Mouse (Mus musculus): ENCODE results near the gene Ranbp10. TPM values are rescaled to one million over a fixed set of nuclear protein-coding genes. Genes with fewer than 3 reads are reported as not detected.

Ranbp10 gene
- total and polyA plus RNA-seq, 3 experiments, result 18.0 to 20.0 (median 18.5) TPM

GRCm38 (mm10) chr8:105826379-105826778, 771 bp downstream of the Ranbp10 start:
- H3K36me3 ChIP-seq (ENCODE audit: control insufficient read depth, insufficient read depth, low read length), result peaks cover 8% of the 10 kb centered on the region; the same call in 1 of the 2 replicates
- H3K79me2 ChIP-seq (replicated peaks; ENCODE audit: control insufficient read depth, insufficient read depth, low read length), result peaks cover 3% of the 10 kb centered on the region
- peak overlapping the region; percentile 83 for H3K27ac ChIP-seq
- intact Hi-C loops (cut with DNase I), result loop anchor here (2.0 to 5.0 kb wide), 3 partner anchors 26 to 112 kb away; partner anchors contain the start of genes Cenpt and Gfod2
- no peak for TF ChIP-seq CTCF (IDR thresholded peaks at IDR 0.05)
- TF ChIP-seq EP300 (IDR thresholded peaks at IDR 0.05; ENCODE audit: insufficient read depth, low read depth, low read length), result no peak
- TF ChIP-seq POLR2A (IDR thresholded peaks at IDR 0.05; ENCODE audit: insufficient read depth, low read depth, low read length), result no peak
- no peak for DNase-seq
- WGBS, result under 1% methylated on average over 4 of the region's 4 CpGs
- peak overlapping the region; percentile 80 for H3K9ac ChIP-seq (ENCODE audit: low read depth, low read length)
- no peaks in the 10 kb centered on the region for H3K27me3 ChIP-seq (ENCODE audit: control insufficient read depth, insufficient read depth, low read length)
- peak overlapping the region; percentile 88 for H3K4me3 ChIP-seq
- peaks cover 4% of the 10 kb centered on the region for H3K4me1 ChIP-seq (ENCODE audit: control insufficient read depth, insufficient read depth, low read length)

GRCm38 (mm10) chr8:105825506-105825905, 1.6 kb downstream of the Ranbp10 start:
- Histone ChIP-seq H3K4me1 (ENCODE audit: control insufficient read depth, insufficient read depth, low read length) (peaks cover 8% of the 10 kb centered on the region), H3K27ac (no peak overlapping the region), H3K27me3 (ENCODE audit: control insufficient read depth, insufficient read depth, low read length) (no peaks in the 10 kb centered on the region), H3K4me3 (no peak overlapping the region), H3K9ac (ENCODE audit: low read depth, low read length) (no peak overlapping the region), H3K79me2 (replicated peaks; ENCODE audit: control insufficient read depth, insufficient read depth, low read length) (peaks cover 4% of the 10 kb centered on the region), H3K36me3 (ENCODE audit: control insufficient read depth, insufficient read depth, low read length) (peaks cover 8% of the 10 kb centered on the region; the same call in 1 of the 2 replicates)
- intact Hi-C loops (cut with DNase I), result loop anchor here (5.0 kb wide), 1 partner anchor 68 kb away; the partner anchor contains the start of gene Gfod2
- 47% methylated on average over 4 of the region's 4 CpGs for WGBS
- no peak for DNase-seq
- TF ChIP-seq CTCF (IDR thresholded peaks at IDR 0.05), result no peak
- TF ChIP-seq EP300 (IDR thresholded peaks at IDR 0.05; ENCODE audit: insufficient read depth, low read depth, low read length), result no peak
- no peak for TF ChIP-seq POLR2A (IDR thresholded peaks at IDR 0.05; ENCODE audit: insufficient read depth, low read depth, low read length)

- Histone ChIP-seq H3K4me3 (no peak overlapping the region), H3K36me3 (ENCODE audit: control insufficient read depth, insufficient read depth, low read length) (peaks cover 8% of the 10 kb centered on the region; the same call in 1 of the 2 replicates), H3K27me3 (ENCODE audit: control insufficient read depth, insufficient read depth, low read length) (no peaks in the 10 kb centered on the region), H3K4me1 (ENCODE audit: control insufficient read depth, insufficient read depth, low read length) (peaks cover 9% of the 10 kb centered on the region), H3K79me2 (replicated peaks; ENCODE audit: control insufficient read depth, insufficient read depth, low read length) (peaks cover 6% of the 10 kb centered on the region), H3K27ac (peak overlapping the region; percentile 69), H3K9ac (ENCODE audit: low read depth, low read length) (no peak overlapping the region)
- 0 out of 2 replicates have a peak, but pooled peaks have one; percentile 46 for TF ChIP-seq EP300 (IDR thresholded peaks at IDR 0.05; ENCODE audit: insufficient read depth, low read depth, low read length)
- no peak for TF ChIP-seq CTCF (IDR thresholded peaks at IDR 0.05)
- no peak for TF ChIP-seq POLR2A (IDR thresholded peaks at IDR 0.05; ENCODE audit: insufficient read depth, low read depth, low read length)
- intact Hi-C loops (cut with DNase I), result no loop called here
- peak in 1 of 2 experiments; percentile 65 for DNase-seq
- WGBS, result 69% methylated on average over 1 of the region's 1 CpGs
Measured at GRCm38 (mm10) chr8:105820925-105821324, 6.2 kb downstream of the Ranbp10 start.

- WGBS, result 82% methylated on average over 3 of the region's 3 CpGs
- H3K36me3 ChIP-seq (ENCODE audit: control insufficient read depth, insufficient read depth, low read length), result no peaks in the 10 kb centered on the region
- no peak overlapping the region for H3K4me3 ChIP-seq
- H3K9ac ChIP-seq (ENCODE audit: low read depth, low read length), result no peak overlapping the region
- no peak for DNase-seq
- TF ChIP-seq CTCF (IDR thresholded peaks at IDR 0.05) (no peak), POLR2A (IDR thresholded peaks at IDR 0.05; ENCODE audit: insufficient read depth, low read depth, low read length) (no peak), EP300 (IDR thresholded peaks at IDR 0.05; ENCODE audit: insufficient read depth, low read depth, low read length) (no peak)
- H3K4me1 ChIP-seq (ENCODE audit: control insufficient read depth, insufficient read depth, low read length), result peaks cover 7% of the 10 kb centered on the region
- intact Hi-C loops (cut with DNase I), result no loop called here
- H3K27me3 ChIP-seq (ENCODE audit: control insufficient read depth, insufficient read depth, low read length), result no peaks in the 10 kb centered on the region
- H3K27ac ChIP-seq, result no peak overlapping the region; the same call in 1 of the 2 replicates
- H3K79me2 ChIP-seq (replicated peaks; ENCODE audit: control insufficient read depth, insufficient read depth, low read length), result peaks cover 6% of the 10 kb centered on the region; the same call in 1 of the 2 replicates
Measured at GRCm38 (mm10) chr8:105819659-105820058, 7.5 kb downstream of the Ranbp10 start.

GRCm38 (mm10) chr8:105813241-105813640, 13.9 kb downstream of the Ranbp10 start:
- TF ChIP-seq POLR2A (IDR thresholded peaks at IDR 0.05; ENCODE audit: insufficient read depth, low read depth, low read length) (no peak), CTCF (IDR thresholded peaks at IDR 0.05) (no peak), EP300 (IDR thresholded peaks at IDR 0.05; ENCODE audit: insufficient read depth, low read depth, low read length) (no peak)
- Histone ChIP-seq H3K4me3 (no peak overlapping the region), H3K27ac (no peak overlapping the region), H3K27me3 (ENCODE audit: control insufficient read depth, insufficient read depth, low read length) (no peaks in the 10 kb centered on the region), H3K9ac (ENCODE audit: low read depth, low read length) (no peak overlapping the region), H3K36me3 (ENCODE audit: control insufficient read depth, insufficient read depth, low read length) (peaks cover 14% of the 10 kb centered on the region), H3K79me2 (replicated peaks; ENCODE audit: control insufficient read depth, insufficient read depth, low read length) (peaks cover 3% of the 10 kb centered on the region; the same call in 1 of the 2 replicates), H3K4me1 (ENCODE audit: control insufficient read depth, insufficient read depth, low read length) (peaks cover 19% of the 10 kb centered on the region)
- intact Hi-C loops (cut with DNase I), result no loop called here
- 97% methylated on average over 6 of the region's 6 CpGs for WGBS
- no peak for DNase-seq

- 80% methylated on average over 5 of the region's 5 CpGs for WGBS
- Histone ChIP-seq H3K4me3 (no peak overlapping the region), H3K36me3 (ENCODE audit: control insufficient read depth, insufficient read depth, low read length) (peaks cover 20% of the 10 kb centered on the region), H3K27me3 (ENCODE audit: control insufficient read depth, insufficient read depth, low read length) (no peaks in the 10 kb centered on the region), H3K4me1 (ENCODE audit: control insufficient read depth, insufficient read depth, low read length) (peaks cover 24% of the 10 kb centered on the region), H3K9ac (ENCODE audit: low read depth, low read length) (no peak overlapping the region), H3K79me2 (replicated peaks; ENCODE audit: control insufficient read depth, insufficient read depth, low read length) (0 out of 2 replicates have a peak, but pooled peaks cover 3% of the 10 kb centered on the region), H3K27ac (no peak overlapping the region)
- DNase-seq, result no peak
- TF ChIP-seq EP300 (IDR thresholded peaks at IDR 0.05; ENCODE audit: insufficient read depth, low read depth, low read length) (no peak), CTCF (IDR thresholded peaks at IDR 0.05) (no peak), POLR2A (IDR thresholded peaks at IDR 0.05; ENCODE audit: insufficient read depth, low read depth, low read length) (no peak)
- intact Hi-C loops (cut with DNase I), result no loop called here
Measured at GRCm38 (mm10) chr8:105812511-105812910, 14.6 kb downstream of the Ranbp10 start.
